Mouse (Mus musculus) spleen, adult 2 months (tissue): ENCODE measurements around the gene Agpat2. TPM values are rescaled to one million over a fixed set of nuclear protein-coding genes. Genes with fewer than 3 reads are reported as not detected.

Experiments
- DNase-seq, 2 experiments: peaks; one replicate each; pipeline versions ENCODE4 v3.0.0 to v3.0.0-alpha.2; 2012 to 2021; ENCODE audit warnings: low spot score in 2 of 2, low read depth in 1 of 2
- H3K27ac ChIP-seq: fragments of 200-500 bp; 2 replicates; pipeline ENCODE4 v1.5.1; 2012; ENCODE audit warnings: low read length, inconsistent platforms; ENCODE audit not compliant: insufficient read depth
- H3K27me3 ChIP-seq: fragments of 200-500 bp; 2 replicates; pipeline ENCODE4 v1.6.1; 2012; ENCODE audit warnings: mild to moderate bottlenecking, moderate library complexity, low read length, inconsistent platforms; ENCODE audit not compliant: control insufficient read depth, insufficient read depth
- H3K36me3 ChIP-seq: fragments of 200-500 bp; 2 replicates; pipeline ENCODE4 v1.6.1; 2012; ENCODE audit warnings: mild to moderate bottlenecking, low read length, inconsistent platforms; ENCODE audit not compliant: control insufficient read depth, insufficient read depth
- H3K4me1 ChIP-seq: fragments of 200-500 bp; 2 replicates; pipeline ENCODE4 v1.6.1; 2011; ENCODE audit warnings: inconsistent platforms; ENCODE audit not compliant: control insufficient read depth, insufficient read depth, insufficient read length
- H3K4me3 ChIP-seq: fragments of 200-500 bp; 2 replicates; pipeline ENCODE4 v1.5.1; 2011; ENCODE audit warnings: mild to moderate bottlenecking, inconsistent platforms; ENCODE audit not compliant: insufficient read depth, insufficient read length; ENCODE audit errors: extremely low read depth
- CTCF ChIP-seq: fragments of 200-500 bp; IDR thresholded peaks from 2 replicates; pipeline ENCODE4 v1.5.1; 2011; ENCODE audit warnings: mild to moderate bottlenecking, inconsistent platforms; ENCODE audit not compliant: insufficient read depth, insufficient read length, insufficient replicate concordance; ENCODE audit errors: extremely low read depth
- POLR2A ChIP-seq: fragments of 200-500 bp; IDR thresholded peaks from 2 replicates; pipeline ENCODE4 v1.6.1; 2011; ENCODE audit warnings: low read depth, low read length, inconsistent platforms
- WGBS: fragments of 180-500 bp; shearing (Covaris S2); methylation state at CpG from one replicate; pipeline ENCODE4 v1.1.7; 2018; 5-methylcytosine and 5-hydroxymethylcytosine counted together
- polyA plus RNA-seq: library from polyadenylated mRNA; depleted of rRNA; stranded (reverse); fragments of >200 nt; gene quantifications from 2 replicates; pipeline ENCODE4 v1.2.3, GENCODE M21; 2012

The Agpat2 gene
- polyA plus RNA-seq, 1 experiment = 22.7 TPM

- Histone ChIP-seq H3K4me3 (no peak overlapping the region), H3K36me3 (no peaks in the 10 kb centered on the region), H3K27me3 (no peaks in the 10 kb centered on the region), H3K4me1 (no peaks in the 10 kb centered on the region; the same call in 1 of the 2 replicates), H3K27ac (no peak overlapping the region)
- DNase-seq = no peak
- no peak for TF ChIP-seq CTCF
- TF ChIP-seq POLR2A = no peak
- 72% methylated on average over 4 of the region's 4 CpGs for WGBS
These were observed 49.1 kb downstream of the Agpat2 start for GRCm38 (mm10) chr2:26555076-26555475.

- no peak overlapping the region for H3K4me3 ChIP-seq
- no peaks in the 10 kb centered on the region; the same call in 1 of the 2 replicates for H3K4me1 ChIP-seq
- DNase-seq = no peak
- H3K27ac ChIP-seq = no peak overlapping the region
- no peaks in the 10 kb centered on the region for H3K27me3 ChIP-seq
- no peak for TF ChIP-seq POLR2A
- TF ChIP-seq CTCF = no peak
- no peaks in the 10 kb centered on the region for H3K36me3 ChIP-seq
- 68% methylated on average over 9 of the region's 9 CpGs for WGBS
These were observed 50.3 kb downstream of the Agpat2 start for GRCm38 (mm10) chr2:26553904-26554303.

DNA sequence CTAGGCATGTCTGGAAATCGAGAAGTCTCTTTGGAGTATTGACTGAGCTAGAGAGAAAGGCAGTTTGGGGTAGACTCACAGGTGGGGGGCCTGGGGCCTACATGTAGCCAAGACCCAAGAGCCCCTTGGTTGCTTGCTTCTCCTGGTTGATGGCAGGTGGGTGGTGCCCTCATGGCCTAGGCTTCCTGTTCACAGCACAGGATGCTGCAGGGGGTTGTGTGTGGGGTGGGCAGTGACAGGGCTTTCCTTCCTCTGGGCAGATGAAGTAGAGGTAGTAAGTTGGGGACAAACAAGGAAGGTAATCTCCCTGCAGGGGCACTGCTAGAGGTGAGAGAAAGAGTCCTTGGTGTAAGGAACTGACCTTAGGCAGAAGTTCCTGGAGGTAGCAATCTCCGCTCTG, 52.2 kb downstream of the Agpat2 start:
- WGBS = 55% methylated on average over 2 of the region's 2 CpGs
- H3K4me3 ChIP-seq = no peak overlapping the region
- no peaks in the 10 kb centered on the region; the same call in 1 of the 2 replicates for H3K4me1 ChIP-seq
- peak overlapping the region; percentile 30 for H3K27ac ChIP-seq
- no peaks in the 10 kb centered on the region for H3K27me3 ChIP-seq
- no peak for DNase-seq
- TF ChIP-seq POLR2A (no peak), CTCF (no peak)
- H3K36me3 ChIP-seq = no peaks in the 10 kb centered on the region

DNA sequence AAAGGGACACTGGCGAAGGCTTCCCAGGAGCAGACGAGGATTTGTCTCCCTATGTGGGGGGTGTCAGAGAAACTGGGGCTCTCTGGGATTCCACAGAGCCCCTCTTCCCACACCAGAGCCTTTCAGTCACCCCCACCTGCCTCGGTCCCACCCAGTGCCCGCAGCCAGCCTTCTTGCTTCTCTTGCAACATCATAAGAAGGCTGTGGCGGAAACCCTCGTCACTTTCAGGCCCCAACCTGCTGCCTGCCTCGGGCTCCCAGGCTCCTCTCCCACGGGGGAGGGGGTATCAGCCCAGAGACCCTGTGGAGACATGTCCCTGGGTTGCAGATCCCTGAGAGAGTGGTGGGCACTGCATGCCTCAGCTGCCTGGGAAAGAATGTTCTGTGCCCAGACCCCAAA, 52.8 kb downstream of the Agpat2 start:
- no peak for DNase-seq
- H3K27me3 ChIP-seq = no peaks in the 10 kb centered on the region
- H3K36me3 ChIP-seq = no peaks in the 10 kb centered on the region
- no peak overlapping the region for H3K4me3 ChIP-seq
- TF ChIP-seq CTCF = no peak
- no peak for TF ChIP-seq POLR2A
- no peaks in the 10 kb centered on the region; the same call in 1 of the 2 replicates for H3K4me1 ChIP-seq
- WGBS = 38% methylated on average over 8 of the region's 8 CpGs
- peak overlapping the region; percentile 30 for H3K27ac ChIP-seq

- DNase-seq = no peak
- 56% methylated on average over 3 of the region's 3 CpGs for WGBS
- H3K36me3 ChIP-seq = no peaks in the 10 kb centered on the region
- no peaks in the 10 kb centered on the region for H3K27me3 ChIP-seq
- no peak overlapping the region for H3K4me3 ChIP-seq
- no peaks in the 10 kb centered on the region; the same call in 1 of the 2 replicates for H3K4me1 ChIP-seq
- no peak for TF ChIP-seq CTCF
- TF ChIP-seq POLR2A = no peak
- no peak overlapping the region for H3K27ac ChIP-seq
These were observed 53.4 kb downstream of the Agpat2 start for GRCm38 (mm10) chr2:26550777-26551176.

DNA sequence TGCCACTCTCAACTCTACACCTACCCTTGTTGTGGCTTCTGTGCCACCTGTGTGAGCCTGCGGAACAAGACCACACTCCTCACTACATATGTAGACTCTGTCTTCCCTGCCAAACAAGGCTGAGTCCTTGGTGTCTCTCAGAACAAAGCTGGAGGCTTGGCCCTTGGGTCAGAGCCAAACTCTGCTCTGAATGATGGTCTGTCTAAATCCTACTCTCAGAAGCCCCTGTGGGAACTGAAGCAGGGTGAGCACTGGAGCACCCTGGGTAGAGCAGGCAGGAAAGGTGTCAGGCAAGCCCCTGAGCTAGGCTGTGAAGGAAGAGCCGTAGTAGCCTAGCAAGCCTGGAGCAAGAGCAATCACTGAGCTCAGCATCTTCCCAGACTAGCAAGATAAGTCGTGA, 54.0 kb downstream of the Agpat2 start:
- TF ChIP-seq POLR2A (no peak), CTCF (no peak)
- Histone ChIP-seq H3K27ac (peak overlapping the region; percentile 2; the same call in 1 of the 2 replicates), H3K4me3 (no peak overlapping the region), H3K4me1 (no peaks in the 10 kb centered on the region; the same call in 1 of the 2 replicates), H3K36me3 (no peaks in the 10 kb centered on the region), H3K27me3 (no peaks in the 10 kb centered on the region)
- no peak for DNase-seq
- 56% methylated on average over 3 of the region's 3 CpGs for WGBS

- 41% methylated on average over 10 of the region's 10 CpGs for WGBS
- no peak for TF ChIP-seq POLR2A
- no peak for TF ChIP-seq CTCF
- H3K4me1 ChIP-seq = no peaks in the 10 kb centered on the region; the same call in 1 of the 2 replicates
- no peak overlapping the region for H3K27ac ChIP-seq
- H3K36me3 ChIP-seq = no peaks in the 10 kb centered on the region
- H3K27me3 ChIP-seq = no peaks in the 10 kb centered on the region
- H3K4me3 ChIP-seq = no peak overlapping the region
- DNase-seq = no peak
These were observed 54.4 kb downstream of the Agpat2 start for GRCm38 (mm10) chr2:26549801-26550200.

- no peak for TF ChIP-seq CTCF
- no peak for TF ChIP-seq POLR2A
- no peak for DNase-seq
- Histone ChIP-seq H3K27ac (no peak overlapping the region), H3K27me3 (no peaks in the 10 kb centered on the region), H3K4me3 (no peak overlapping the region), H3K36me3 (no peaks in the 10 kb centered on the region), H3K4me1 (no peaks in the 10 kb centered on the region; the same call in 1 of the 2 replicates)
- WGBS = 40% methylated on average over 2 of the region's 2 CpGs
These were observed 56.7 kb downstream of the Agpat2 start for GRCm38 (mm10) chr2:26547481-26547880.
